Mouse (Mus musculus) small intestine, adult 2 months (tissue): ENCODE data around the gene Tbx1.

Experiments
- CTCF ChIP-seq: fragments of 200-500 bp; IDR thresholded peaks from 2 replicates; pipeline ENCODE4 v1.5.1; 2012; ENCODE audit warnings: low read depth, mild to moderate bottlenecking, control low read depth, inconsistent platforms, low read length, moderate library complexity, mixed read lengths; ENCODE audit not compliant: insufficient replicate concordance, insufficient read length; ENCODE audit errors: extremely low read depth
- POLR2A ChIP-seq: fragments of 200-500 bp; IDR thresholded peaks from 2 replicates; pipeline ENCODE4 v1.6.1; 2012; ENCODE audit warnings: low read depth, mild to moderate bottlenecking, control low read depth, inconsistent platforms, low read length, moderate library complexity

GRCm38 (mm10) chr16:18633333-18633732 is 42.9 kb upstream of the Tbx1 start:
- no peak for TF ChIP-seq POLR2A
- TF ChIP-seq CTCF, result no peak
